Mouse (Mus musculus): ENCODE measurements around the gene Scimp.
A peak's percentile ranks its signal among the peaks of the same experiment; 100 is the strongest.

Gene Scimp

GRCm38 (mm10) chr11:70811471-70812240 is 730 bp downstream of the Scimp start:
- no peak for DNase-seq (ENCODE audit: low read depth, low spot score)

- no peak for DNase-seq (ENCODE audit: low read depth, low spot score)
Observed at GRCm38 (mm10) chr11:70811041-70811440, 1.3 kb downstream of the Scimp start.

- DNase-seq (ENCODE audit: low read depth, low spot score): no peak
Observed at GRCm38 (mm10) chr11:70809011-70809410, 3.4 kb downstream of the Scimp start.

DNA sequence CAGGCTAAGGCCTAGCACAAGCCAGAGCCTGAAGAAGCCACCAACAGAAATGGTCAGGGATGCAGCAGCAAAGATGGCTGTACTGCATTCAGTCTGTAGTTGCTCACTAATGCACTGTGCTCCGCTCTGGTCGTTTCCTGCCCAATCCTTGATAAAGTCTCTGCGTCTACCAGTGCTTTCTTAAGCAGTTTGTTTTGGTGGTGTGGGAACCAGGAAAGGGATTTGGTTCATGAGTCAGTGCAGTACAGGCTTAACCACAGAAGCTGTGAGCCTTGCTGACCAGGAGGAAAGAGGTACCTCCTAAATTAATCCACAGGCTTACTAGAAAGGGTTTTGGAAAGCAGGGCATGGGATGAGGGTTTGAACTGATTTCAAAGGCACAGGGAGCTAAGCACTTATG is 4.3 kb downstream of the Scimp start:
- no peak for DNase-seq (ENCODE audit: low read depth, low spot score)

DNA sequence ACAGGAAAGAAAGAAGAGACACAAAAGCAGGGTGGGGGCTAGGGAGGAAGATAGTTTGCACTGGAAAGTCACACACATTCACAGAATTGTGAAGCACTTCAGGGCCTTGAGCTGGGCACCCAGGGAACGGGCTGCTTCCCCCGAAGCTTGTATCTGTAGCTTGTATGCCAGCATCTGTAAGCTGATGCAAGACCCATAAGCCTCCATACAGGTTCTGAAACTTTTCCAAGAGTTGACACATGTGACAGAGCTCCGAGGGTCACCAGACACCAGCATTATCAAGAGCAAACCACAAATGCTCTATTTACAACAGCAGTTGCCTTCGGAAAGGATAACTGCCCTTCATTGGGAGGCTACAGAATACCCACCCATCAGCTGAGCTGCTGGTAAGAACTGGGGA is 4.8 kb downstream of the Scimp start:
- DNase-seq (ENCODE audit: low read depth, low spot score): no peak

DNA sequence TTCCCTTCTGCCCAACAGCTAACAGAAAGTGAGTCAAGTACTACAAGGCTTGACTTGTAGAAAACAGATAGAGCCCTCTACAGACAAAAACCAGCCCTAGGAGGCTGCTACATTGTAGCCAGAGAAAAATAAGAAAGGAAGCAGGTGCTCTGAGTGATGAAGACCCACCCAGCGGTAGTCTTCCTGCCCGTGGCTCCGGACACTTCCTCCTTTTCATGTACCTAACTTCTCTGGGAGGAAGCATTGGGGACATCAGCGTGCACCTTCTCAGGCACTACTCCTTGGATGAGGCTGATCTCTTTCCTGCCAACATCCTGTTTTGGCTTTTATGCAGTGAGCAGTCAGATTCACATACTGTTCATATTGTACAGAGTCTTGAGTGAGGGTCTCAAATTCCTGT is 5.7 kb downstream of the Scimp start:
- DNase-seq (ENCODE audit: low read depth, low spot score): no peak

GRCm38 (mm10) chr11:70805641-70806175 is 6.7 kb downstream of the Scimp start:
- DNase-seq (ENCODE audit: low read depth, low spot score): no peak

DNA sequence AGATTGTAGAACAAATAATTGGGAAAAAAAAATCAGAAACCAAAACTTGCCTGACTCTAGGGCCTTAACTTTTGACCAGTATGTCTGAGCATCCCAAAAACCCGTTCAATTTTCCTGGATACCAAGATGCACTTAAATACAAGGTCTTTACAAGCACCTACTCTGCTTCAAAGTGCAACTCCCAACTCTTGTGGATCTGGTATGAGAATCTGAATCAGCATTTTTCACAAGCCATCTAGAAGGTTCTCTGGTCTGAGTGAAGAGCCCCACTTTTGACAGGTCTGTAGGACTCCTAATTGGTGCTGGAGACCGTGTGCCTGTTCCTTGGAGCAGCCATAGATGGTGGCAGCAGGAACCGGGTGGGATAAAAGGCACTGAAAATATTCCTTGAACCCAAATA is 8.0 kb downstream of the Scimp start:
- DNase-seq (ENCODE audit: low read depth, low spot score): no peak

DNA sequence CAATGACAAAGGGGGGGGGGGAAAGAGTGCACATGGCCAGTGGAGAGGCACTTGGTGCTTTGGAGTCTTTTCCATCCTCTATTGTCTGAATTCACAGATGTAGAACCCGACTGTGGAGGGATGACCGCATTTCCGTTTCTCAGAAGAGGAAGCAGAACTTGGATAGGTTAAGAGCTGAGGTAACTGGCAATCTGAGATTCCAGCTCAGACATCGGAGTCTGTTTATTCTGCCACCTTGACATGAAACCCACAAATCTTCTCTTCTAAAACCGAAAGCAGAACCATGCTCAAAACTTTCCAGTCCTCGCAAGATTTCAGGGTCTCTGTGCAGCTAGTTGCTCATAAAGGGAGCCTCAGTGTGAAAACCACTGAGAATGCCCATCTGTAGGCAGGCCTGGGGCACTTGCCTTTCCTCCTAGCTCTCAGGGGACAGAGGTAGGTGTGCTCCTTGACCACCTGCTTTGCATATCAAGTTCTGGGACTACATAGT is 8.6 kb downstream of the Scimp start:
- no peak for DNase-seq (ENCODE audit: low read depth, low spot score)

GRCm38 (mm10) chr11:70802865-70803261 is 9.5 kb downstream of the Scimp start:
- no peak for DNase-seq (ENCODE audit: low read depth, low spot score)

DNA sequence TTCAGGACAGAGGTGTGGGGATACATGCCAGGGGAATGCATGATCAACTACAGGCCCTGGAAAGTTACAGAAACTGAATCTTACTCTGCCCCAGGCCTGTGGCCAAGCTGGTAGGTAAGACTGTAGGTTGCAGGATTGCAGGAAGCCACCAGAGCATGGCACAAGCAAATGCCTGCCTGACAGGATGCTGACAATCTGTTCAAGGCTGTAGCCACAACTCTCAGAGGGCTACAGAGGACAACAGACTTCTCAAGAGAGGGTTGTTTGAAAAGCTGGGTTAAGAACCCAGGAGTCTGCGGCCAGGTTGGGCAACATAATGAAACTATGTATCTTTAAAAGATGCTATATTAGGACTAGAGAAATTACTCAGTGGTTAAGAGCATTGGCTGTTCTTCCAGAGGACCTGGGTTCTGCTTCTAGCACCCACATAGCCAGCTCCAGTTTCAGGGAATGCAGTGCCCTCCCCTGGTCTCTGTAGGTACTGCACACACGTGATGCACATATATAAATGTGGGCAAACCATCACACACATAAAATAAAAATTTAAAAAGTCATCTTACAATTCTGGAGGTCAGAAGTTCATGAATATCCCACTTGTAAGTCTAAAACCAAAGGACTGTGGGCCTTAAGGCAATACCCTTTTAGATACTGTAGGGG is 10.1 kb downstream of the Scimp start:
- no peak for DNase-seq (ENCODE audit: low read depth, low spot score)

GRCm38 (mm10) chr11:70792409-70792808 is 20.0 kb downstream of the Scimp start:
- no peak for DNase-seq (ENCODE audit: low read depth, low spot score)

DNA sequence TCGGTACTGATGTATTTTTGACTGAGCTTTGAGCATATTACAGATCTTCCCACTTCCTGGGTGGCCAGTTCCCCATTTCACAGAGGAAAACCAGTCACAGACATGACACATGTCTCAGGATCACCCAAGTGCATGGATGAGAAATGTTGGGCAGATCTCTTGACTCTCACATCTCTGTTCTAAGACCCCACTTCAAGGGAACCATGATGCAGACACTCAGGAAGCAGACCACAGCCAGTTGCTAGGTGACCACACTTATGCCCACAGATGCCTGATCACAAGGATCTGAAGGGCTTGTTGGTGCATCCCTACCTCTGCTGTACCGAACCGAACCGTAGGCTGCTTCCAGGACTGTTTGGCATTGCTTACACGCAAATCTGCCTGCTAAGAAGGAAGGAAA is 20.7 kb downstream of the Scimp start:
- DNase-seq (ENCODE audit: low read depth, low spot score): no peak

DNA sequence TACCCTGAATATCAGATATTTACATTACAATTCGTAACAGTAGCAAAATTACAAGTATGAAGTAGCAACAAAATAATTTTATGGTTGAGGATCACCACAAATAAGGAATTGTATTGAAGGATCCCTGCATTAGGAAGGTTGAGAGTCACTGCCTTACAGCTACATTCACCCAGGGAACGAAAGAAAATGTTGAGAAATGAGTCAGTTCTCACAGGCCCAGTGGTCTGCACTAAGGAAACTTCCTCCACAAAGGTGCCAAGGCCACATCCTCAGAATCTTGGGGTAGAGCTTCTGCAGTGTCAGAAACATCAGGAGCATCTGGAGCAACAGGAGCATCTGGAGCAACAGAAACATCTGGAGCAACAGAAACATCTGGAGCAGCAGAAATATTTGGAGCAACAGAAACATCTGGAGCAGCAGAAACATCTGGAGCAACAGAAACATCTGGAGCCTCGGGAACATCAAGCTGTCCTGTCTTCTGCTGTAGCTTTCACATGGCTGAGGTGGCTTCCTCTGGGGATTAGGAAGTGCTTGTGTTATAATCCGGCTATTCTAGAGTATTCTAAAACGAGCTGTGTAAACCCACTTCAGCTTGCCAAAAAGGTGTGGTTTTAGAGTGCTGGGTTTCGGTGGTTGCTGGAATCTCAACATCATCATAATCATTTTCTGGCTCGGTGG is 21.4 kb downstream of the Scimp start:
- DNase-seq (ENCODE audit: low read depth, low spot score): peak; percentile 17

- DNase-seq (ENCODE audit: low read depth, low spot score): no peak
Observed at GRCm38 (mm10) chr11:70790426-70790825, 22.0 kb downstream of the Scimp start.

- DNase-seq (ENCODE audit: low read depth, low spot score): no peak
Observed at GRCm38 (mm10) chr11:70788972-70789655, 23.3 kb downstream of the Scimp start.

DNA sequence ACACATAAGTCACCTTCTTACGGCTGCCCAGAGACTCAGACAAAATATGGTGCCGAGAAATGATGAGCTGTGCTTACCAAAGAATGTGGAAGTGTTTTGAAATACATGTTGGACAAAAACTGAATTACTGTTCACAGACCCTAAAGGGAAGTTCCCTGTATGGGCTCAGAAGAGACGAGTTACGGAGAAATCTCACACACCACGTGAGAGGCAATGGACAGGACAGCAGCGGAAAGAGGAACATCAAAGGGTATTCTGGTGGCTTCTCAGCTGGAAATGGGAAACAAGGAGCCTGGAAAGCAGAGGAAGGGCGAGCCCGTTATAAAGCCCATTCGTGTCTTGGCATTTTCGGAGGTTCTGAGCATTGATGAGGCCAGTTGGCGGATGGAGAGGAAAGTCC is 25.3 kb downstream of the Scimp start:
- no peak for DNase-seq (ENCODE audit: low read depth, low spot score)

- no peak for DNase-seq (ENCODE audit: low read depth, low spot score)
Observed at GRCm38 (mm10) chr11:70785908-70786307, 26.5 kb downstream of the Scimp start.

GRCm38 (mm10) chr11:70778058-70778457 is 34.3 kb downstream of the Scimp start:
- DNase-seq (ENCODE audit: low read depth, low spot score): peak; percentile 49

DNA sequence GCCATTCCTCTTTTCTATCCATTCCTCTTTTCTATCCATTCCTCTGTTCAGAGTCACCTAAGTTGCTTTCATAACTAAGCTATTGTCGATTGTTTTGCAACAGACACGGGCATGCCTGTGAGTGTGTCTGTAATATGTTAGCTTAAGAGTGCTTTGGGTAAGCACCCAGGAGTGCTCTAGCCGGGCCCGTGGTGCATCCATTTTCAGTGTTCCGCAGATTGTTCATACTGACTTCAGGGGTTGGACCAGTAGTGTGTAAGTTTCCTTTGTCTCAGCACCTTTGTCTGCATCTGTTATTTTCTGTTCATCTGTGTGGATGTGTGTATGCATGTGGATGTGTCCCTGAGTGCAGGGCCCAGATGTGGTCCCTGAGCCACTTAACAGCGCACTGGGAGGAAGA is 34.8 kb downstream of the Scimp start:
- no peak for DNase-seq (ENCODE audit: low read depth, low spot score)

DNA sequence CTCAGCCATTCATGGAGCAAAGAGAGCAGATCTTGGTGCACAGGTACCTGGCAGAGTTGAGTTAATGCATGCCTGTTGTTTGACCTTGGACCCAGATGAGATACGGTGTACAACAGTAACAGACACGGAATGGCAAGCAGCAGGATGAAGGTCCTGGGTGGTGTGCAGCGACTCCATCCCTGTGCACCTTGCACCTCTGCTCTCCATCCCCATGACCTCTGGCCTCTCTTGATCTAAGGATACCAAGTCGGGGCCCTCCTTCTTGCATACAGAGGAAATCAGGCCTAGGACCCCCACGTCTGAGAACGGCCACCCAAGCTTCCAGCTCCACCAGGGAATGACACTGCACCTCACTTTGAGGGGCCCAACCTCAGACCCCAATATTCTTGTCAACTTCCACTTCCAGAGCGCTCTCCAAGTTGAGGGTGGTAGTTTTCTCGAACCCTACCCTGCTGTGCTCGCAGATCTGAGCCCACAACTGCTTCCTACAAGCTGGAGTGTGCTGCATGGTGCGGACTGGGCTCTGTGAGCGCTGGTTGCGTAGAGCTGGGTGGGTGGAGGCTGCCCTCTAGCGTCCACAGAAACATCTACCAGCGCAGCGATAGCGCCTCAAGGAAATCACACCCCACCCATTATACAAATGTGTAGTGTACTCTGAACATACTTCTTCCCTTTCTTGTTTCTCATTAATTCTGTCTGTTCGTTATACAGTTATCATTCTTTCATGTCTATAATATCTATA is 35.4 kb downstream of the Scimp start:
- DNase-seq (ENCODE audit: low read depth, low spot score): peak; percentile 74

Measured in forelimb bud, embryonic 11.5 days (tissue).